ENCODE assay signal across 9 mouse cellular contexts in genomic region chr2:104710670-104711370, GRCm38 (mm10). TPM values are rescaled to one million over a fixed set of nuclear protein-coding genes. Genes with fewer than 3 reads are reported as not detected.
DNase-seq lines count a peak whose midpoint lies in the region; ATAC-seq and TF ChIP-seq lines count a peak whose summit lies in the region.
"Had no signal": no experiment of that assay in that cellular context is flagged by ENCODE, and none has a peak within 500 bp of the region (broad histone marks: within the 10 kb centered on the region; RNA-seq: fewer than 3 reads in every experiment).

No protein-coding gene starts in this region.

- H3K9ac ChIP-seq in heart, postnatal 0 days (replicated peaks; ENCODE audit: low read depth, low read length): no peak overlapping the region
- H3K9ac ChIP-seq in hindbrain, embryonic 16.5 days (ENCODE audit: low read depth, low read length): no peak overlapping the region
- H3K9ac ChIP-seq in midbrain, embryonic 14.5 days (replicated peaks; ENCODE audit: low read length): peak overlapping the region; percentile 86; the same call in 1 of the 2 replicates

- H3K36me3 ChIP-seq in heart, postnatal 0 days (replicated peaks; ENCODE audit: control insufficient read depth, insufficient read depth, low read length): no peaks in the 10 kb centered on the region
- H3K36me3 ChIP-seq in hindbrain, embryonic 16.5 days (ENCODE audit: control insufficient read depth, insufficient read depth, low read length): no peaks in the 10 kb centered on the region; the same call in 1 of the 2 replicates
- peaks cover 6% of the 10 kb centered on the region for H3K36me3 ChIP-seq in midbrain, embryonic 14.5 days (ENCODE audit: control insufficient read depth, insufficient read depth, low read length)

- DNase-seq in heart, postnatal 0 days (ENCODE audit: low spot score): no peak
- DNase-seq in heart, postnatal 25 days (ENCODE audit: low spot score): no peak
- peak; percentile 18 for DNase-seq in embryo, embryonic 10 days (ENCODE audit: low spot score)
- peak; percentile 44 for DNase-seq in midbrain, embryonic 14.5 days
- DNase-seq in thymus, adult 18-20 months: no peak
- no peak for DNase-seq in spleen, postnatal 4 days (ENCODE audit: low spot score in 2 of 2)
- no peak for DNase-seq in adrenal gland, postnatal 10 days

- TF ChIP-seq EP300 in heart, postnatal 0 days (IDR thresholded peaks at IDR 0.05; ENCODE audit: low read depth): no peak

- no peak for ATAC-seq in heart, postnatal 0 days (ENCODE audit: insufficient read depth, low read depth)
- 0 out of 2 replicates have a peak, but pooled peaks have one; percentile 12 for ATAC-seq in hindbrain, embryonic 16.5 days
- no peak for ATAC-seq in midbrain, embryonic 14.5 days (ENCODE audit: low FRiP score, low TSS enrichment)

- H3K27ac ChIP-seq in heart, postnatal 0 days (ENCODE audit: low read depth): no peak overlapping the region
- H3K27ac ChIP-seq in hindbrain, embryonic 16.5 days (ENCODE audit: low read depth, low read length): no peak overlapping the region
- H3K27ac ChIP-seq in midbrain, embryonic 14.5 days (replicated peaks; ENCODE audit: low read depth, low read length): peak overlapping the region; percentile 92

- peaks cover 12% of the 10 kb centered on the region; the same call in 1 of the 2 replicates for H3K4me1 ChIP-seq in heart, postnatal 0 days (ENCODE audit: control insufficient read depth, insufficient read depth)
- peaks cover 17% of the 10 kb centered on the region for H3K4me1 ChIP-seq in hindbrain, embryonic 16.5 days (ENCODE audit: control insufficient read depth, insufficient read depth, low read depth, low read length)
- H3K4me1 ChIP-seq in midbrain, embryonic 14.5 days (ENCODE audit: control insufficient read depth, insufficient read depth, low read length): peaks cover 11% of the 10 kb centered on the region

- H3K27me3 ChIP-seq in heart, postnatal 0 days (ENCODE audit: control insufficient read depth, insufficient read depth, low read length): no peaks in the 10 kb centered on the region
- no peaks in the 10 kb centered on the region for H3K27me3 ChIP-seq in hindbrain, embryonic 16.5 days (replicated peaks; ENCODE audit: control insufficient read depth, insufficient read depth, low read length)
- no peaks in the 10 kb centered on the region for H3K27me3 ChIP-seq in midbrain, embryonic 14.5 days (ENCODE audit: control insufficient read depth, insufficient read depth, low read length)

- peak overlapping the region; percentile 76 for H3K4me2 ChIP-seq in heart, postnatal 0 days (ENCODE audit: low read depth, low read length)
- H3K4me2 ChIP-seq in hindbrain, embryonic 16.5 days (ENCODE audit: low read length): peak overlapping the region; percentile 89
- peak overlapping the region; percentile 70 for H3K4me2 ChIP-seq in midbrain, embryonic 14.5 days (ENCODE audit: low read length)

- WGBS in heart, postnatal 0 days: 45% methylated on average over 6 of the region's 6 CpGs
- WGBS in hindbrain, embryonic 16.5 days: 12% methylated on average over 6 of the region's 6 CpGs
- WGBS in midbrain, embryonic 14.5 days: 11% methylated on average over 6 of the region's 6 CpGs

- peak overlapping the region; percentile 75; the same call in 1 of the 2 replicates for H3K4me3 ChIP-seq in heart, postnatal 0 days (ENCODE audit: low read depth, low read length)
- H3K4me3 ChIP-seq in hindbrain, embryonic 16.5 days (ENCODE audit: low read length): peak overlapping the region; percentile 73
- peak overlapping the region; percentile 72 for H3K4me3 ChIP-seq in midbrain, embryonic 14.5 days (replicated peaks; ENCODE audit: low read depth, low read length)

- intact Hi-C loops in heart, postnatal 25 days (cut with DNase I): no loop called here

- no peaks in the 10 kb centered on the region for H3K9me3 ChIP-seq in heart, postnatal 0 days (replicated peaks; ENCODE audit: control insufficient read depth, low read length)
- H3K9me3 ChIP-seq in hindbrain, embryonic 16.5 days (ENCODE audit: control insufficient read depth, low read length): no peaks in the 10 kb centered on the region
- no peaks in the 10 kb centered on the region for H3K9me3 ChIP-seq in midbrain, embryonic 14.5 days (ENCODE audit: control insufficient read depth, low read length)

- TF ChIP-seq CTCF in heart, postnatal 0 days (IDR thresholded peaks at IDR 0.05; ENCODE audit: low read depth): no peak

RNA-seq across cellular contexts. Expression of gene Tcp11l1, which starts 1.1 kb away (rescaled TPM):
- 1.9 and 4.0 TPM in 2 replicates for total RNA-seq in heart, postnatal 0 days (2014; rRNA removed; ENCODE audit: low replicate concordance)
- polyA plus RNA-seq in heart, postnatal 0 days (2015; fragmentation: Nextera tagmentation; extraction: Ambion mirVana): 28.7 and 32.7 TPM in 2 replicates
- total RNA-seq in heart, postnatal 25 days (2021): 1 to 10 TPM; 6.0 to 7.3 TPM
- polyA plus RNA-seq in hindbrain, embryonic 16.5 days (2015; fragmentation: Nextera tagmentation; extraction: Ambion mirVana): 48.8 and 55.5 TPM in 2 replicates
- polyA plus RNA-seq in midbrain, embryonic 14.5 days (2014; fragmentation: Nextera tagmentation; extraction: Ambion mirVana): 66.1 and 80.2 TPM in 2 replicates
- total RNA-seq in adrenal gland, postnatal 10 days (2021): 10 to 100 TPM in 1 of 2 experiments, 1 to 10 TPM in 1; 9.4 to 13.0 TPM

RNA-seq across cellular contexts. Expression of gene Pin1rt1, which starts 5.4 kb away (rescaled TPM):
- not detected in 2 replicates for total RNA-seq in heart, postnatal 0 days (2014; rRNA removed; ENCODE audit: low replicate concordance)
- not detected in 2 replicates for polyA plus RNA-seq in heart, postnatal 0 days (2015; fragmentation: Nextera tagmentation; extraction: Ambion mirVana)
- total RNA-seq in heart, postnatal 25 days (2021): not detected
- 0.30 TPM in 1 of 2 replicates, not detected in the other for polyA plus RNA-seq in hindbrain, embryonic 16.5 days (2015; fragmentation: Nextera tagmentation; extraction: Ambion mirVana)
- not detected in 2 replicates for polyA plus RNA-seq in midbrain, embryonic 14.5 days (2014; fragmentation: Nextera tagmentation; extraction: Ambion mirVana)
- not detected for total RNA-seq in adrenal gland, postnatal 10 days (2021)
- total RNA-seq: neutrophil, adult 5-6 weeks had no signal

RNA-seq across cellular contexts. Expression of gene Depdc7, which starts 31.9 kb away (rescaled TPM):
- 4.1 and 4.3 TPM in 2 replicates for total RNA-seq in heart, postnatal 0 days (2014; rRNA removed; ENCODE audit: low replicate concordance)
- 4.0 and 4.7 TPM in 2 replicates for polyA plus RNA-seq in heart, postnatal 0 days (2015; fragmentation: Nextera tagmentation; extraction: Ambion mirVana)
- total RNA-seq in heart, postnatal 25 days (2021): under 1 TPM; 0.89 to 0.99 TPM
- polyA plus RNA-seq in hindbrain, embryonic 16.5 days (2015; fragmentation: Nextera tagmentation; extraction: Ambion mirVana): 1.8 and 1.9 TPM in 2 replicates
- 1.1 and 1.2 TPM in 2 replicates for polyA plus RNA-seq in midbrain, embryonic 14.5 days (2014; fragmentation: Nextera tagmentation; extraction: Ambion mirVana)
- total RNA-seq in adrenal gland, postnatal 10 days (2021): 1 to 10 TPM; 4.9 TPM

Comparison
In these comparisons a context has a peak if more than half of its experiments do, and no peak if none do; other contexts are left out.
1. DNase-seq: peak in embryo, embryonic 10 days (single experiment) and midbrain, embryonic 14.5 days (single experiment); none in heart, postnatal 0 days (single experiment), heart, postnatal 25 days (single experiment), thymus, adult 18-20 months (0 of 2), spleen, postnatal 4 days (0 of 2) and adrenal gland, postnatal 10 days (single experiment).
2. Peak in every context shown above with its lines, with median percentiles within 50 percentile points of each other: H3K4me2 ChIP-seq and H3K4me3 ChIP-seq.